ENCODE assay signal across 9 mouse cellular contexts in genomic region chr17:87036141-87037073, GRCm38 (mm10). TPM values are rescaled to one million over a fixed set of nuclear protein-coding genes. Genes with fewer than 3 reads are reported as not detected.
DNase-seq lines count a peak whose midpoint lies in the region; ATAC-seq and TF ChIP-seq lines count a peak whose summit lies in the region.
"Had no signal": no experiment of that assay in that cellular context is flagged by ENCODE, and none has a peak within 500 bp of the region (broad histone marks: within the 10 kb centered on the region; RNA-seq: fewer than 3 reads in every experiment).

No protein-coding gene starts in this region.

- H3K9me3 ChIP-seq in limb, embryonic 11.5 days (ENCODE audit: control insufficient read depth, low read length), result no peaks in the 10 kb centered on the region
- no peaks in the 10 kb centered on the region for H3K9me3 ChIP-seq in limb, embryonic 10.5 days (replicated peaks)
- H3K9me3 ChIP-seq: heart, embryonic 15.5 days had no signal

- H3K4me3 ChIP-seq in cerebellum, adult 2 months (replicated peaks; ENCODE audit: insufficient read depth, low read depth, low read length), result no peak overlapping the region
- no peak overlapping the region for H3K4me3 ChIP-seq in limb, embryonic 11.5 days (ENCODE audit: low read depth, low read length)
- no peak overlapping the region for H3K4me3 ChIP-seq in limb, embryonic 10.5 days
- no peak overlapping the region for H3K4me3 ChIP-seq in bone marrow macrophage, adult 2 months (ENCODE audit: insufficient read depth, low read length)
- H3K4me3 ChIP-seq: heart, embryonic 15.5 days had no signal

- H3K4me2 ChIP-seq in limb, embryonic 11.5 days (ENCODE audit: low read depth, severe bottlenecking), result no peak overlapping the region
- H3K4me2 ChIP-seq: heart, embryonic 15.5 days had no signal

- WGBS in cerebellum, adult 2 months, result 67% methylated on average over 10 of the region's 10 CpGs
- 67% methylated on average over 10 of the region's 10 CpGs for WGBS in limb, embryonic 11.5 days
- WGBS in limb, embryonic 10.5 days, result 63% methylated on average over 10 of the region's 10 CpGs

- no peak for ATAC-seq in limb, embryonic 11.5 days (ENCODE audit: insufficient number of reproducible peaks, low FRiP score, low TSS enrichment, low read depth)

- H3K4me1 ChIP-seq in cerebellum, adult 2 months (ENCODE audit: control insufficient read depth, insufficient read depth, low read length), result no peaks in the 10 kb centered on the region
- H3K4me1 ChIP-seq in limb, embryonic 11.5 days (ENCODE audit: control insufficient read depth, insufficient read depth, low read length), result no peaks in the 10 kb centered on the region
- no peaks in the 10 kb centered on the region for H3K4me1 ChIP-seq in limb, embryonic 10.5 days
- H3K4me1 ChIP-seq in bone marrow macrophage, adult 2 months (ENCODE audit: control insufficient read depth, insufficient read depth, low read length), result no peaks in the 10 kb centered on the region
- H3K4me1 ChIP-seq: heart, embryonic 15.5 days had no signal

- TF ChIP-seq POLR2A in cerebellum, adult 2 months (IDR thresholded peaks at IDR 0.05; ENCODE audit: borderline replicate concordance, insufficient read depth, low read length), result no peak
- no peak for TF ChIP-seq POLR2A in bone marrow macrophage, adult 2 months (IDR thresholded peaks at IDR 0.05; ENCODE audit: borderline replicate concordance, low read depth, low read length)

- no peak overlapping the region for H3K27ac ChIP-seq in cerebellum, adult 2 months (ENCODE audit: insufficient read depth, low read length)
- H3K27ac ChIP-seq in limb, embryonic 11.5 days (replicated peaks; ENCODE audit: low read depth, low read length), result no peak overlapping the region
- H3K27ac ChIP-seq in limb, embryonic 10.5 days, result no peak overlapping the region
- H3K27ac ChIP-seq in bone marrow macrophage, adult 2 months (ENCODE audit: insufficient read depth, low read depth, low read length), result no peak overlapping the region
- H3K27ac ChIP-seq: heart, embryonic 15.5 days had no signal

- intact Hi-C loops in left cerebral cortex, postnatal 10 days (cut with DNase I), result loop anchor here (2.0 kb wide), 1 partner anchor 212 kb away; no protein-coding TSS in a partner anchor

- H3K9ac ChIP-seq in limb, embryonic 11.5 days (ENCODE audit: low read length), result no peak overlapping the region
- H3K9ac ChIP-seq: heart, embryonic 15.5 days had no signal

- no peak for DNase-seq in cerebellum, adult 2 months
- DNase-seq in cerebellum, adult 9-11 months, result no peak
- DNase-seq in limb, embryonic 11.5 days (ENCODE audit: low spot score), result peak; percentile 49
- DNase-seq in limb, embryonic 10.5 days (ENCODE audit: low spot score), result no peak
- DNase-seq in kidney, postnatal 4 days, result peak; percentile 47 to 58
- DNase-seq in thymus, postnatal 14 days, result peak; percentile 41
- no peak for DNase-seq in left cerebral cortex, postnatal 10 days (ENCODE audit: extremely low spot score in 1 of 2, low spot score in 2 of 2)

- H3K27me3 ChIP-seq in cerebellum, adult 2 months (ENCODE audit: control insufficient read depth, insufficient read depth, low read length), result no peaks in the 10 kb centered on the region
- no peaks in the 10 kb centered on the region for H3K27me3 ChIP-seq in limb, embryonic 11.5 days (ENCODE audit: control insufficient read depth, insufficient read depth, low read length)
- H3K27me3 ChIP-seq in limb, embryonic 10.5 days (ENCODE audit: low read depth, poor library complexity, severe bottlenecking), result no peaks in the 10 kb centered on the region
- H3K27me3 ChIP-seq: heart, embryonic 15.5 days had no signal

- H3K36me3 ChIP-seq in limb, embryonic 11.5 days (ENCODE audit: control insufficient read depth, insufficient read depth, low read length), result peaks cover 2% of the 10 kb centered on the region
- peaks cover 41% of the 10 kb centered on the region for H3K36me3 ChIP-seq in limb, embryonic 10.5 days

- peak; percentile 53; the same call in 1 of the 2 replicates for TF ChIP-seq CTCF in cerebellum, adult 2 months (IDR thresholded peaks at IDR 0.05; ENCODE audit: borderline replicate concordance, insufficient read depth, low read depth, low read length)
- peak; percentile 50 for TF ChIP-seq CTCF in bone marrow macrophage, adult 2 months (IDR thresholded peaks at IDR 0.05; ENCODE audit: low read depth, low read length)

RNA-seq across cellular contexts. Expression of gene Cript, which starts 11.1 kb away (rescaled TPM):
- 77.0 and 86.6 TPM in 2 replicates for polyA plus RNA-seq in cerebellum, adult 2 months (2012; rRNA removed)
- 133 and 148 TPM in 2 replicates for polyA plus RNA-seq in limb, embryonic 11.5 days (2014; fragmentation: Nextera tagmentation; extraction: Ambion mirVana)
- 135 and 136 TPM in 2 replicates for polyA plus RNA-seq in limb, embryonic 10.5 days (2016; fragmentation: Nextera tagmentation; extraction: Ambion mirVana)
- 60.7 and 69.6 TPM in 2 replicates for polyA plus RNA-seq in bone marrow macrophage, adult 2 months (2012; ENCODE audit: insufficient read depth, insufficient read length, missing spikeins)
- 10 to 100 TPM; 64.9 to 70.9 TPM for total RNA-seq in left cerebral cortex, postnatal 10 days (2021)

RNA-seq across cellular contexts. Expression of gene Pigf, which starts 11.2 kb away (rescaled TPM):
- polyA plus RNA-seq in cerebellum, adult 2 months (2012; rRNA removed), result 18.2 and 19.6 TPM in 2 replicates
- polyA plus RNA-seq in limb, embryonic 11.5 days (2014; fragmentation: Nextera tagmentation; extraction: Ambion mirVana), result 37.4 and 37.9 TPM in 2 replicates
- polyA plus RNA-seq in limb, embryonic 10.5 days (2016; fragmentation: Nextera tagmentation; extraction: Ambion mirVana), result 32.7 and 44.3 TPM in 2 replicates
- polyA plus RNA-seq in bone marrow macrophage, adult 2 months (2012; ENCODE audit: insufficient read depth, insufficient read length, missing spikeins), result 9.6 and 12.6 TPM in 2 replicates
- 10 to 100 TPM; 16.2 to 19.2 TPM for total RNA-seq in left cerebral cortex, postnatal 10 days (2021)

Comparison
In these comparisons a context has a peak if more than half of its experiments do, and no peak if none do; other contexts are left out.
1. DNase-seq: peak in limb, embryonic 11.5 days (single experiment), kidney, postnatal 4 days (2 of 2) and thymus, postnatal 14 days (single experiment); none in cerebellum, adult 2 months (0 of 2), cerebellum, adult 9-11 months (single experiment), limb, embryonic 10.5 days (single experiment) and left cerebral cortex, postnatal 10 days (0 of 2).